Mouse (Mus musculus) forebrain, postnatal 0 days (tissue): ENCODE data around the gene Apopt1. TPM values are rescaled to one million over a fixed set of nuclear protein-coding genes. Genes with fewer than 3 reads are reported as not detected.

ENCODE experiments used
- ATAC-seq: fragments of 200-750 bp; cut with Nextera tagmentation; 2 replicates; pipeline ENCODE4 v1.8.0; 2017; ENCODE audit warnings: mild to moderate bottlenecking, moderate library complexity
- DNase-seq: peaks from one replicate; pipeline ENCODE4 v3.0.0-alpha.2; 2015
- H3K27ac ChIP-seq: fragments of 300-500 bp; sonication (generic); 2 replicates; pipeline ENCODE4 v1.5.1; 2014; ENCODE audit warnings: low read depth, mild to moderate bottlenecking, antibody characterized with exemption, low read length, moderate library complexity, mixed read lengths
- H3K27me3 ChIP-seq: fragments of 300-500 bp; sonication (generic); 2 replicates; pipeline ENCODE4 v1.6.1; 2014; ENCODE audit warnings: mild to moderate bottlenecking, low read length, mixed read lengths; ENCODE audit not compliant: insufficient read depth
- H3K36me3 ChIP-seq: fragments of 300-500 bp; sonication (generic); 2 replicates; pipeline ENCODE4 v1.6.1; 2014; ENCODE audit warnings: mild to moderate bottlenecking, moderate library complexity; ENCODE audit not compliant: insufficient read depth
- H3K4me1 ChIP-seq: fragments of 300-500 bp; sonication (generic); 2 replicates; pipeline ENCODE4 v1.6.1; 2014; ENCODE audit warnings: antibody characterized with exemption; ENCODE audit not compliant: insufficient read depth
- H3K4me2 ChIP-seq: fragments of 300-500 bp; sonication (generic); 2 replicates; pipeline ENCODE4 v1.6.1; 2014; ENCODE audit warnings: low read depth, mild to moderate bottlenecking, moderate library complexity
- H3K4me3 ChIP-seq: fragments of 300-500 bp; sonication (generic); 2 replicates; pipeline ENCODE4 v1.5.1; 2014; ENCODE audit warnings: low read depth, low read length, mixed read lengths
- H3K9ac ChIP-seq: fragments of 300-500 bp; sonication (generic); 2 replicates; pipeline ENCODE4 v1.6.1; 2014; ENCODE audit warnings: mild to moderate bottlenecking
- H3K9me3 ChIP-seq: fragments of 300-500 bp; sonication (generic); 2 replicates; pipeline ENCODE4 v1.6.1; 2016; ENCODE audit warnings: low read length
- CTCF ChIP-seq: sonication (generic); IDR thresholded peaks from 2 replicates; pipeline ENCODE4 v1.5.1; 2016; ENCODE audit warnings: antibody characterized with exemption, control low read depth, low read depth
- WGBS: fragments of 180-500 bp; shearing (Covaris S2); extraction: QIAGEN DNeasy Blood & Tissue Kit; methylation state at CpG from one replicate; pipeline ENCODE4 v1.1.7; 2014; 5-methylcytosine and 5-hydroxymethylcytosine counted together
- polyA plus RNA-seq: library from polyadenylated mRNA; unstranded; fragments of >200 nt; fragmentation: Nextera tagmentation; extraction: Ambion mirVana; gene quantifications from 2 replicates; pipeline ENCODE4 v1.2.1, GENCODE M21; 2015
- total RNA-seq: library from RNA; depleted of rRNA; stranded (reverse); fragments of >200 nt; gene quantifications from 2 replicates; pipeline ENCODE4 v1.2.3, GENCODE M21; 2014

Apopt1 gene
- total and polyA plus RNA-seq, 2 experiments from 2014 or later = 27.8 to 59.8 TPM

DNA sequence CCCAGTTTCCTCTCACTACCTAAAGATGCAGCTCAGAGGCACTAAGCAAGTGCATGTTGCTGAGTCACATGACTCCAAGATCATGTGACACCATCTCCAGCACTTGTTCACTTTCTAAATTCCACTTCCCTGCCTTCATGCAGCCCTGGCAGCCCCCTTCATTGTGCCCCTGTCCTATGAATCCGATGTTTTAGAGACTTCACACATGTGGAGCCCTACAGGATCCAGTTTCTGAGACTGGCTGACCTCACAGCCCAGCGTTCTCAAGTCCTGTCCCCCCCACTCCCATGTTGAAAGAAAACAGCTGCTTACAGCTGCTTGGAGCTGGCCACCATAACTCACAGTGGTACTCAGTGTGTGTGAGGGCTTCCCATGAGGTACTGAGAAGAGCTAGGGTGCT is 30.4 kb downstream of the Apopt1 start:
- H3K27me3 ChIP-seq = no peaks in the 10 kb centered on the region
- no peaks in the 10 kb centered on the region for H3K4me1 ChIP-seq
- H3K4me2 ChIP-seq = no peak overlapping the region
- WGBS = 81% methylated on average over 2 of the region's 2 CpGs
- H3K4me3 ChIP-seq = no peak overlapping the region
- ATAC-seq (no peak), DNase-seq (no peak)
- no peaks in the 10 kb centered on the region for H3K9me3 ChIP-seq
- no peak for TF ChIP-seq CTCF
- no peak overlapping the region for H3K9ac ChIP-seq
- no peak overlapping the region for H3K27ac ChIP-seq
- H3K36me3 ChIP-seq = no peaks in the 10 kb centered on the region

DNA sequence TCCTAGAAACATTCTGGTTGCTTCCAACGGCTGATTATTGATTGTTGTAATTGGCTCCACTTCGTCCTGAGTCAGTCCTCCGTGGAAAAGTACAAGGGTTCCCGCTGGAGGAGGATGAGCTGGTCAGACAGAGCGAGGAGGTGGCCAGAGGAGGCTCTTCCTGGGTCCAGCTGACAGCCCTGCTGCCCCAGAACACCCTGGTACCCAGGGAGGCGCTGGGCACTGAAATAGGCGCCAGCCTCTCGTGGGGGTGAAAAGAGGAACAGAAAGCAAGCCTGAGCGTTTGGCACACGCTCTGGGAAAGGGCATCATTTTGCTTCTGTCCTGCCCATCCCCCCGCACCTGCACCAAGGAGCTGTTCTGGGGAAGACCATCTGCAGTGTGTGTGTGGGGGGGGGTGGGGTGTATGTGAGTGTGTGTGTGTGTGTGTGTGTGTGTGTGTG is 30.9 kb downstream of the Apopt1 start:
- Histone ChIP-seq H3K9me3 (no peaks in the 10 kb centered on the region), H3K27me3 (no peaks in the 10 kb centered on the region), H3K4me2 (no peak overlapping the region), H3K4me1 (no peaks in the 10 kb centered on the region), H3K27ac (no peak overlapping the region), H3K36me3 (no peaks in the 10 kb centered on the region), H3K9ac (no peak overlapping the region), H3K4me3 (no peak overlapping the region)
- ATAC-seq = no peak
- WGBS = 74% methylated on average over 11 of the region's 11 CpGs
- TF ChIP-seq CTCF = no peak
- DNase-seq = no peak

DNA sequence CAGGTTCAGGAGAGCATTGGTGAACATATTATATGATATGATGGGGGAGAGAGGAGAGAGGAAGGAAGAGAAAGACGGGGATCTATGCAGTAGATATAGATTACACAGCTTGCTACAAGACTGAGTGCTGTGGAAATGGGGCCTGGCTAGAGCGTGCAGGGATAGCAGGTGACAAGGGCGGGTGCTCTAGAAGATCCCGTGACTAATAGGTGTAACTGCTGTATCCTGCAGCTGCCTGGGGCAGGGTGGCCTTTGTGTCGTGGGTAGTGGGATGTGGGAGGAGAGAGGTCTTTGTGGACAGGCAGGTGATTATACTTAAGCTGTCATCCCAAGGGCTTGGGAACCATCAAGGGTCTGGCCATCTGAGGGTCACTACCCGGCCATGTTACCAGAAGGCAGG is 32.2 kb downstream of the Apopt1 start:
- Histone ChIP-seq H3K9me3 (no peaks in the 10 kb centered on the region), H3K4me3 (no peak overlapping the region), H3K4me2 (no peak overlapping the region), H3K36me3 (no peaks in the 10 kb centered on the region), H3K27ac (no peak overlapping the region), H3K4me1 (no peaks in the 10 kb centered on the region), H3K27me3 (no peaks in the 10 kb centered on the region), H3K9ac (no peak overlapping the region)
- no peak for ATAC-seq
- no peak for DNase-seq
- 78% methylated on average over 6 of the region's 6 CpGs for WGBS
- TF ChIP-seq CTCF = no peak

DNA sequence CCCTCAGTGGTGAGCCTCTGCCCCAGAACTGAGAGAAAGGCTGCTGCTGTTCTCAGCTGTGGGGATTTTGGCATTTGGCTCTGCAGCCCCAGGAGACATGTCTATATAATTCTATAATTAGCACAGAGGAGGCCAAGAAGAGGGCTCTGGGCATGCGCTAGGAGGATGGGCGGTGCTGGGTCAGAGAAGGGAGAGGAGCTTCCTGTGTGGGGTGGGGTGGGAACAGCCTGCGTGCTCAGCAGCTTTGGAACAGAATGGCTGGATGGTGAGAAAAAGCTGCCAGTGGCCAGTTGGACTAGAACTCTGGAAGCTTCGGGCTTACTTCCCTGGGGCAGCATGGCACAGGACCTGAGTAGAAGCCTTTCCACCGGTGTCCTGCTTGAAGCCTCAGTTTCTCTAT is 33.0 kb downstream of the Apopt1 start:
- no peak overlapping the region for H3K27ac ChIP-seq
- no peaks in the 10 kb centered on the region for H3K9me3 ChIP-seq
- DNase-seq (no peak), ATAC-seq (peak; percentile 62)
- H3K36me3 ChIP-seq = no peaks in the 10 kb centered on the region
- H3K4me2 ChIP-seq = no peak overlapping the region
- H3K27me3 ChIP-seq = no peaks in the 10 kb centered on the region
- H3K4me3 ChIP-seq = no peak overlapping the region
- WGBS = 66% methylated on average over 5 of the region's 5 CpGs
- no peak overlapping the region for H3K9ac ChIP-seq
- no peak for TF ChIP-seq CTCF
- H3K4me1 ChIP-seq = no peaks in the 10 kb centered on the region

DNA sequence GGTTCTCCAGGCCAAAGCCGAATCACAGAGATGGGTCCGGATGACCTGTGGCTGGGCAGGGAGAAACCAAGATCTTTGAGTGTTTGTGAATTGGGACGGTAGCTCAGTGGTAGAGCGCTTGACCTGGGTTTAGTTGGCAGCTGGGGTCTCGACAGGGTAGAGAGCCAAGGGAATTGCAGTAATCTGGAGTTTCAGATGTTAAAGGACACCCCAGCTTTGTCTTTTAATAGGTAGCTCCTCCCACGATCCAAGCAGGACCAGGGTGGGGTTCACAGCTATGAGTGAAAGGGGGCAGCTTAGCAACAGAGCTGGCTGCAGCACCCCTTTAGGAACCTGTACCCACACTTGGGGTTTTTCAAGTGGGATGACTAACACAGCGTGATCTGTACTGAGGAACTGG is 34.4 kb downstream of the Apopt1 start:
- WGBS = 87% methylated on average over 7 of the region's 7 CpGs
- H3K4me3 ChIP-seq = no peak overlapping the region
- H3K27me3 ChIP-seq = no peaks in the 10 kb centered on the region

DNA sequence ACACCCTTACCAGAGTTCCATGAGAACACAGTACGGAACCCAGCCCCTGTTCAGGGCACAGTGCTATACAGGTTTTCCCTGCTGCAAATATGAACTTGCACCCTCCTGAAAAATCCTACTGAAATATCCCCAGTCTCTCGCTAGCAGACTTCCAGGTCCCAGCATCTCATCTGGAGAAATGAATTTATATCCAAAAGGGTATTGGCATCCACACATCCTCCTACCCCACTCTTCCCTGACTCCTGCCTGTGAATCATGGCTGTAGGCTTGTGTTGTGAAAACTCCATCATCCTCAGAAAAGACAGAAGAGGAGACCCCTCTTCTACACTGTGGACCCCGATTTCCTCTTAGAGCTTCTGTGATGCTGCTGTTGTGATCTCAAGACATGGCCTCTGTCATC is 37.7 kb downstream of the Apopt1 start:
- TF ChIP-seq CTCF = no peak
- H3K4me1 ChIP-seq = no peaks in the 10 kb centered on the region
- no peaks in the 10 kb centered on the region for H3K36me3 ChIP-seq
- 94% methylated on average over 3 of the region's 3 CpGs for WGBS
- ATAC-seq (no peak), DNase-seq (no peak)
- no peak overlapping the region for H3K9ac ChIP-seq
- H3K27ac ChIP-seq = no peak overlapping the region
- no peak overlapping the region for H3K4me2 ChIP-seq
- H3K27me3 ChIP-seq = no peaks in the 10 kb centered on the region
- no peak overlapping the region for H3K4me3 ChIP-seq
- no peaks in the 10 kb centered on the region for H3K9me3 ChIP-seq

More for the DNA sequence above, 34.4 kb downstream of the Apopt1 start:
- Histone ChIP-seq H3K9ac (no peak overlapping the region), H3K9me3 (no peaks in the 10 kb centered on the region), H3K4me2 (no peak overlapping the region), H3K4me1 (no peaks in the 10 kb centered on the region), H3K36me3 (no peaks in the 10 kb centered on the region), H3K27ac (no peak overlapping the region)
- no peak for ATAC-seq
- no peak for DNase-seq
- no peak for TF ChIP-seq CTCF

DNA sequence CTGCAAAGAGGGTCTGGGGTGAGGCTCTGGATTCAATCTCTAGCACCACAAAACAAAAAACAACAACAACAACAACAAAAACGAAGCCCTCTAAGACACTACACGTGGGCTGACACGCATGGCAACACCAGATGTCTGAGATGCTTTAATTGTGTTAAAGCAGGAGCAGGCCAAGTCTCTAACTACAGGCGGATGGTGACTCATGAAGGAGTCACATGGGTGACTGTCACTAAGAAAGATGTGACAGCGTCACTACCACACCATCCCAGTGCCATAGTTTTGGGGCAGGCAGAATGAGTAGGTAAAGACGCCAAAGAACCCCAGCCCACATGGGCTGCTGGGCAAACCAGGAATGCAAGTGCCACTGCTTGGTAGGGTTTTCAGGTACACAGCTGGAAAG is 39.4 kb downstream of the Apopt1 start:
- no peaks in the 10 kb centered on the region for H3K27me3 ChIP-seq
- no peak for DNase-seq
- 80% methylated on average over 6 of the region's 6 CpGs for WGBS
- ATAC-seq = no peak
- no peaks in the 10 kb centered on the region for H3K9me3 ChIP-seq
- H3K27ac ChIP-seq = no peak overlapping the region
- TF ChIP-seq CTCF = no peak
- no peaks in the 10 kb centered on the region for H3K4me1 ChIP-seq
- no peak overlapping the region for H3K9ac ChIP-seq
- no peaks in the 10 kb centered on the region for H3K36me3 ChIP-seq
- H3K4me2 ChIP-seq = no peak overlapping the region
- no peak overlapping the region for H3K4me3 ChIP-seq

DNA sequence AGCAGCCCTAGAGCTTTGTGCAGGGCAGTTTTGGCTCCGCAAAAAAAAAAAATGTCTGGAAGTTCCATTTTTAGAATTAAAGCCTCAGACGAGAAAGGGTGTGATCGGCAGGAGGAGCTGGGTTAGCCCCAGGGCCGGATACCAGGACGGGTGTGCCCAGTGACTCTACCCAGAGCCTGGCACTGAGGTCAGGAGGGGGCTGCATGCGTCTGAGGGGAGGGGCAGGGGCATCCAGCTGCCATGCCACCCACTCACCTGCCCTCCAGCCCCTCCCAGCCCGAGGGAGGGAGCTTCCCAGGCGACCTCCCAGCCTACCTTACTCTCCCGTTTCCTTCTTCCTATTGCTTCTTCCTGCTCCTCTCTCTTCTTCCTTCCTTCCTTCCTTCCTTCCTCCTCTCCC is 40.3 kb downstream of the Apopt1 start:
- H3K9ac ChIP-seq = no peak overlapping the region
- no peak overlapping the region for H3K4me3 ChIP-seq
- H3K9me3 ChIP-seq = no peaks in the 10 kb centered on the region
- H3K27ac ChIP-seq = no peak overlapping the region
- no peak for ATAC-seq
- no peak for TF ChIP-seq CTCF
- H3K4me1 ChIP-seq = 0 out of 2 replicates have a peak, but pooled peaks cover 6% of the 10 kb centered on the region
- no peak overlapping the region for H3K4me2 ChIP-seq
- no peaks in the 10 kb centered on the region for H3K27me3 ChIP-seq
- DNase-seq = no peak
- no peaks in the 10 kb centered on the region for H3K36me3 ChIP-seq
- WGBS = 67% methylated on average over 9 of the region's 9 CpGs
